Mouse (Mus musculus) embryonic facial prominence, embryonic 14.5 days (tissue): ENCODE measurements around the gene Timm29. TPM values are rescaled to one million over a fixed set of nuclear protein-coding genes. Genes with fewer than 3 reads are reported as not detected.

Source experiments
- ATAC-seq: fragments of 200-750 bp; cut with Nextera tagmentation; 2 replicates; pipeline ENCODE4 v1.8.0; 2017; ENCODE audit warnings: low read depth, moderate number of reproducible peaks, moderate TSS enrichment
- DNase-seq: peaks from one replicate; pipeline ENCODE4 v3.0.0-alpha.2; 2015; ENCODE audit warnings: low spot score
- H3K27ac ChIP-seq: fragments of 300-500 bp; sonication (generic); replicated peaks from 2 replicates; pipeline ENCODE4 v1.5.1; 2014; ENCODE audit warnings: low read depth, mild to moderate bottlenecking, low read length, moderate library complexity
- H3K27me3 ChIP-seq: fragments of 300-500 bp; sonication (generic); replicated peaks from 2 replicates; pipeline ENCODE4 v1.6.1; 2014; ENCODE audit warnings: low read length; ENCODE audit not compliant: control insufficient read depth, insufficient read depth
- H3K36me3 ChIP-seq: fragments of 300-500 bp; sonication (generic); 2 replicates; pipeline ENCODE4 v1.6.1; 2014; ENCODE audit warnings: low read length, mixed read lengths; ENCODE audit not compliant: control insufficient read depth, insufficient read depth
- H3K4me1 ChIP-seq: fragments of 300-500 bp; sonication (generic); 2 replicates; pipeline ENCODE4 v1.6.1; 2014; ENCODE audit warnings: antibody characterized with exemption, low read length; ENCODE audit not compliant: control insufficient read depth, insufficient read depth
- H3K4me2 ChIP-seq: fragments of 300-500 bp; sonication (generic); 2 replicates; pipeline ENCODE4 v1.6.1; 2014; ENCODE audit warnings: low read depth, mild to moderate bottlenecking, low read length, moderate library complexity, mixed read lengths
- H3K4me3 ChIP-seq: fragments of 300-500 bp; sonication (generic); 2 replicates; pipeline ENCODE4 v1.5.1; 2014; ENCODE audit warnings: low read depth, mild to moderate bottlenecking, low read length
- H3K9ac ChIP-seq: fragments of 300-500 bp; sonication (generic); 2 replicates; pipeline ENCODE4 v1.6.1; 2014; ENCODE audit warnings: low read depth, mild to moderate bottlenecking, low read length, moderate library complexity, mixed read lengths
- H3K9me3 ChIP-seq: fragments of 300-500 bp; sonication (generic); 2 replicates; pipeline ENCODE4 v1.6.1; 2016; ENCODE audit warnings: low read length; ENCODE audit not compliant: control insufficient read depth
- WGBS: fragments of 180-500 bp; shearing (Covaris S2); extraction: QIAGEN DNeasy Blood & Tissue Kit; methylation state at CpG from one replicate; pipeline ENCODE4 v1.1.7; 2014; 5-methylcytosine and 5-hydroxymethylcytosine counted together
- microRNA counts: library from miRNA; unstranded; fragments of <30 nt; microRNA quantifications from one replicate; lab custom pipeline; 2017
- microRNA-seq: library from miRNA; unstranded; fragments of <30 nt; microRNA quantifications from one replicate; pipeline ENCODE4, GENCODE M21; 2016; ENCODE audit warnings: borderline number of aligned reads
- polyA plus RNA-seq: library from polyadenylated mRNA; unstranded; fragments of >200 nt; fragmentation: Nextera tagmentation; extraction: Ambion mirVana; gene quantifications from 2 replicates; pipeline ENCODE4 v1.2.1, GENCODE M21; 2014

Gene Timm29
- polyA plus RNA-seq, 1 experiment from 2014 or later = 41.5 TPM

DNA sequence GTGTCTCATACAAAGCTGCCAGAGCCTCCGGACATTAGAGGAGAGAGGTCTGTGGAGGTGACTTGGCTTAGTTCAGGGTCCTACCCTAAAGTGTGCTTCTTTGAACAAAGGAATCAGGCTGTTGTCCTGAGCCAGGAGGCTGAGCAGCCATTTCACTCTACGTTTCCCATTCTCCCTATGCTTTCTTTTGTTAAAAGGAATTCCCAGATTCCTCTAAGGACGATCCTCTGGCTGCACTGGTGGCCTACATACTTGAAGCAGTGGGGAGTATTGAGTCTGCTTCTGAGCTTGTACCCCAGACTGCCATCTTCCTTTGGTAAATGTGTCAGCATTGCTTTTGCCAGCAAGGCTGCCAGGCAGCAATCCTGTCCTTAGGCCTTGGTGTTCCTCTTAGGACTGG lies 40.6 kb downstream of the Timm29 start:
- H3K4me2 ChIP-seq = no peak overlapping the region
- no peaks in the 10 kb centered on the region for H3K4me1 ChIP-seq
- H3K4me3 ChIP-seq = no peak overlapping the region
- H3K27ac ChIP-seq = no peak overlapping the region
- DNase-seq = no peak
- no peak for ATAC-seq
- WGBS = 85% methylated on average over 3 of the region's 3 CpGs
- H3K9me3 ChIP-seq = no peaks in the 10 kb centered on the region
- peaks cover 62% of the 10 kb centered on the region for H3K36me3 ChIP-seq
- H3K27me3 ChIP-seq = no peaks in the 10 kb centered on the region
- no peak overlapping the region for H3K9ac ChIP-seq

DNA sequence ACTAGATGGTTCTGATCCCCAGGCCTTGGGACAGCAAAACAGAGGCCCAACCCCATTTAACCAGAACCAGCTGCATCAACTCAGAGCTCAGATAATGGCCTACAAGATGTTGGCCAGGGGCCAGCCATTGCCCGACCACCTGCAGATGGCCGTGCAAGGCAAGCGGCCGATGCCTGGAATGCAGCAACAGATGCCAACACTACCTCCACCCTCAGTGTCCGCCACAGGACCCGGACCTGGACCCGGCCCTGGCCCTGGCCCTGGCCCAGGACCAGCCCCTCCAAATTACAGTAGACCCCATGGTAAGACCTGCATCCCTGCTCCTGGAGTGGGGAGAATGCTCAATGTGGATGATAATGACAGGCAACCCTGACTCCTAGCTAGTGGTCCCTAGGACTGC lies 43.1 kb downstream of the Timm29 start:
- no peaks in the 10 kb centered on the region for H3K4me1 ChIP-seq
- no peaks in the 10 kb centered on the region for H3K27me3 ChIP-seq
- H3K36me3 ChIP-seq = peaks cover 88% of the 10 kb centered on the region
- 73% methylated on average over 7 of the region's 7 CpGs for WGBS
- H3K9ac ChIP-seq = no peak overlapping the region
- H3K9me3 ChIP-seq = no peaks in the 10 kb centered on the region
- no peak overlapping the region for H3K27ac ChIP-seq
- DNase-seq (peak; percentile 20), ATAC-seq (peak; percentile 28; the same call in 1 of the 2 replicates)
- no peak overlapping the region for H3K4me3 ChIP-seq
- no peak overlapping the region for H3K4me2 ChIP-seq

DNA sequence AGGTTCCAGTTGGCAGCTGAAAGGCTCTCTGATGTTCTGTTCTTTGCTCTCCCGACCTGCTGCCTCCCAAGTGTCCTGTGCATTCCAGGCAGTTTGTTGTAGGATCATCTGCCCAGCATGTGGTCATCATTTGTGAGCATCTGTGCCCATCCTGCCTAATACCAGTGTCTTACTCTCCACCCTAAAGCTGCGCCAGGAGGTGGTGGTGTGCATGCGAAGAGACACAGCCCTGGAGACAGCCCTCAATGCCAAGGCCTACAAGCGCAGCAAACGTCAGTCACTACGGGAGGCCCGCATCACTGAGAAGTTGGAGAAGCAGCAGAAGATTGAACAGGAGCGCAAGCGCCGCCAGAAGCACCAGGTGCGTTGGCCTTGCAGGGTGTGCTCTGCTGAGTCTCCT lies 46.5 kb downstream of the Timm29 start:
- H3K36me3 ChIP-seq = peaks cover 99% of the 10 kb centered on the region
- H3K9me3 ChIP-seq = no peaks in the 10 kb centered on the region
- no peaks in the 10 kb centered on the region for H3K4me1 ChIP-seq
- no peak for ATAC-seq
- WGBS = 97% methylated on average over 11 of the region's 11 CpGs
- H3K27me3 ChIP-seq = no peaks in the 10 kb centered on the region
- H3K9ac ChIP-seq = no peak overlapping the region
- DNase-seq = no peak
- H3K4me3 ChIP-seq = no peak overlapping the region
- no peak overlapping the region for H3K4me2 ChIP-seq
- no peak overlapping the region for H3K27ac ChIP-seq

MicroRNAs encoded within 50 kb of the gene (microRNA counts, 519-probe panel; counts per million panel counts)
- microRNA mmu-miR-1946b (lab: Ali Mortazavi, UCI) = 19.3 counts per million

Small RNA genes lying within 50 kb of the gene (microRNA-seq; reads per million reads assigned to microRNA genes)
- not detected for gene Mir1946b

Other genes with a start within 250 kb of the Timm29 start
- 139 and 177 TPM in 2 replicates for gene Ilf3, start 224.9 kb upstream of the Timm29 start, polyA plus RNA-seq
- gene Qtrt1, start 180.9 kb upstream of the Timm29 start, polyA plus RNA-seq = 36.9 and 49.4 TPM in 2 replicates
- 65.8 and 69.3 TPM in 2 replicates for gene Dnm2, start 167.8 kb upstream of the Timm29 start, polyA plus RNA-seq
- gene Tmed1, start 82.5 kb upstream of the Timm29 start, polyA plus RNA-seq = 103 and 115 TPM in 2 replicates
- gene AB124611, start 66.5 kb upstream of the Timm29 start, polyA plus RNA-seq = 2.0 and 2.1 TPM in 2 replicates
- gene Carm1, start 45.8 kb upstream of the Timm29 start, polyA plus RNA-seq = 55.7 and 57.1 TPM in 2 replicates
- gene Yipf2, start 106 bp downstream of the Timm29 start, polyA plus RNA-seq = 16.0 and 18.2 TPM in 2 replicates
- 70.9 and 82.0 TPM in 2 replicates for gene Smarca4, start 23.4 kb downstream of the Timm29 start, polyA plus RNA-seq
- gene Ldlr, start 130.8 kb downstream of the Timm29 start, polyA plus RNA-seq = 13.9 and 14.1 TPM in 2 replicates
- 70.4 and 81.9 TPM in 2 replicates for gene Spc24, start 167.6 kb downstream of the Timm29 start, polyA plus RNA-seq
- 10.7 and 12.1 TPM in 2 replicates for gene Kank2, start 206.0 kb downstream of the Timm29 start, polyA plus RNA-seq
- 0.41 and 0.54 TPM in 2 replicates for gene Angptl8, start 242.8 kb downstream of the Timm29 start, polyA plus RNA-seq